Mouse (Mus musculus) limb, embryonic 11.5 days (tissue): ENCODE measurements at regions not wholly inside any gene's neighbourhood (a gene's known extent, or its start where the extent isn't known, plus 50 kb on each side); places are given as distances from the start of the nearest gene placed in this dataset.

Experiments used
- ATAC-seq: fragments of 200-750 bp; cut with Nextera tagmentation; 2 replicates; pipeline ENCODE4 v1.8.0; 2017; ENCODE audit warnings: low read depth; ENCODE audit not compliant: insufficient number of reproducible peaks, low FRiP score, low TSS enrichment
- DNase-seq: peaks from one replicate; pipeline ENCODE4 v3.0.0-alpha.2; 2015; ENCODE audit warnings: low spot score
- H3K27ac ChIP-seq: fragments of 300-500 bp; sonication (generic); replicated peaks from 2 replicates; pipeline ENCODE4 v1.5.1; 2014; ENCODE audit warnings: low read depth, mild to moderate bottlenecking, low read length
- H3K27me3 ChIP-seq: fragments of 300-500 bp; sonication (generic); 2 replicates; pipeline ENCODE4 v1.6.1; 2014; ENCODE audit warnings: mild to moderate bottlenecking, low read length, mixed read lengths; ENCODE audit not compliant: control insufficient read depth, insufficient read depth
- H3K36me3 ChIP-seq: fragments of 300-500 bp; sonication (generic); 2 replicates; pipeline ENCODE4 v1.6.1; 2014; ENCODE audit warnings: mild to moderate bottlenecking, low read length, moderate library complexity, mixed read lengths; ENCODE audit not compliant: control insufficient read depth, insufficient read depth
- H3K4me1 ChIP-seq: fragments of 300-500 bp; sonication (generic); 2 replicates; pipeline ENCODE4 v1.6.1; 2014; ENCODE audit warnings: low read length, mixed read lengths; ENCODE audit not compliant: control insufficient read depth, insufficient read depth
- H3K4me2 ChIP-seq: fragments of 300-500 bp; sonication (generic); 2 replicates; pipeline ENCODE4 v1.6.1; 2014; ENCODE audit warnings: low read depth, mild to moderate bottlenecking, moderate library complexity; ENCODE audit not compliant: severe bottlenecking
- H3K4me3 ChIP-seq: fragments of 300-500 bp; sonication (generic); 2 replicates; pipeline ENCODE4 v1.5.1; 2014; ENCODE audit warnings: low read depth, low read length
- H3K9ac ChIP-seq: fragments of 300-500 bp; sonication (generic); 2 replicates; pipeline ENCODE4 v1.6.1; 2014; ENCODE audit warnings: mild to moderate bottlenecking, low read length
- H3K9me3 ChIP-seq: fragments of 300-500 bp; sonication (generic); 2 replicates; pipeline ENCODE4 v1.6.1; 2016; ENCODE audit warnings: low read length; ENCODE audit not compliant: control insufficient read depth
- WGBS: fragments of 180-500 bp; shearing (Covaris S2); extraction: QIAGEN DNeasy Blood & Tissue Kit; methylation state at CpG from one replicate; pipeline ENCODE4 v1.1.7; 2014; 5-methylcytosine and 5-hydroxymethylcytosine counted together

GRCm38 (mm10) chr8:30906044-30906695 is 2522.3 kb upstream of the 5930422O12Rik start:
- DNase-seq: no peak
- no peak for ATAC-seq

GRCm38 (mm10) chr8:30913664-30914063 is 2514.8 kb upstream of the 5930422O12Rik start:
- WGBS: 90% methylated on average over 5 of the region's 5 CpGs
- H3K4me3 ChIP-seq: no peak overlapping the region
- no peaks in the 10 kb centered on the region for H3K9me3 ChIP-seq
- 0 out of 2 replicates have a peak, but pooled peaks cover 7% of the 10 kb centered on the region for H3K4me1 ChIP-seq
- no peak for ATAC-seq
- no peak overlapping the region for H3K4me2 ChIP-seq
- no peaks in the 10 kb centered on the region for H3K27me3 ChIP-seq
- no peak for DNase-seq
- H3K36me3 ChIP-seq: no peaks in the 10 kb centered on the region
- H3K27ac ChIP-seq: no peak overlapping the region
- no peak overlapping the region for H3K9ac ChIP-seq

More at GRCm38 (mm10) chr8:30906044-30906695, 2522.3 kb upstream of the 5930422O12Rik start:
- Histone ChIP-seq H3K27me3 (no peaks in the 10 kb centered on the region), H3K4me1 (no peaks in the 10 kb centered on the region), H3K9me3 (no peaks in the 10 kb centered on the region), H3K36me3 (no peaks in the 10 kb centered on the region), H3K9ac (no peak overlapping the region), H3K27ac (no peak overlapping the region), H3K4me2 (no peak overlapping the region), H3K4me3 (no peak overlapping the region)
- WGBS: 90% methylated on average over 11 of the region's 11 CpGs

DNA sequence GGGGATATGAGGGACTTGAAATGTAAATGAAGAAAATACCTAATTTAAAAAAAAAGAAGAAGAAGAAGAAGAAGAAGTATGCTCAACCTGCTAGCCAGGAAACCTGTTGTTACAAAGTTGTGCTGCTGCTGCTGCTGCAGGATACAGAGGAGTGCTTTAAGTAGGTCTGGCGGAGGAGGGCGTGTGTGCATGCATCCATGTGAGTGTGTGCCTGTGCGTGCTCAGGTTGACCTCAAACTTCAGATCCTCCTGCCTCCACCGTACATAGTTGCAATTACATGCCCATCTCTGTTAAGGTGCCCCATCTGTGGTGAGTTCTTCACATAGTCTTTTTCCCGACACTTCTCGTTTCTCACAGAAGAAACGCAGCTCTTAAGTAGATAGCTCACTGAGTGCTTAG is 2513.4 kb upstream of the 5930422O12Rik start:
- Histone ChIP-seq H3K36me3 (no peaks in the 10 kb centered on the region), H3K4me1 (0 out of 2 replicates have a peak, but pooled peaks cover 7% of the 10 kb centered on the region), H3K4me2 (no peak overlapping the region), H3K27me3 (no peaks in the 10 kb centered on the region), H3K9ac (no peak overlapping the region), H3K27ac (no peak overlapping the region), H3K4me3 (no peak overlapping the region), H3K9me3 (no peaks in the 10 kb centered on the region)
- DNase-seq: peak; percentile 23
- 63% methylated on average over 7 of the region's 7 CpGs for WGBS
- no peak for ATAC-seq

DNA sequence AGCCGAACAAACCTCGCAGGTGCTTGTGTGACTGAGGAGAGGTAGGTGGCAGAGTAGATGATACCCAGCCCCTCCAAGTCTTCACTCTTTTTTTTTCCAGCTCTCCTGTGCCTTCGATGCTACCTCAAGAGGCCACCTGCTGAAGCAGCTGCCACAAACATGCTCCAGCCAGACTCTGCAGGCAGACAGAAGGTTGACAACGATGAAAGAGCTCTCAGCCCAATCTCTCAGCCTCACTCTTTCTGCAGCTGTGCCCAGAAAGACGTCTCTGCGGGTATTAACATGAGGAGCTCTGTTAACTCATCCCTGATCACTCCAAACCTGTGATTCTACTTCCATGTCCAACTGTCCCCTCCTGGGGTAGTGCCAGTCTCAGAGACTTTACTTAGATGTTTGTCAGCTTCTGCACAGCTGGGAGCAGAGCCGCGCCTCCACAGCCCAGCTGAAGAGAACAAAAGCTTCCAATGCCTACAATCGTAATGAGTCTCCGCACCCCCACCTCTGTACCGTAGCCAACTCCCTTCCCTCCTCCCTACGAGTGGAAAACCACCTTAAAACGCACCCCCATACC is 2512.8 kb upstream of the 5930422O12Rik start:
- Histone ChIP-seq H3K27me3 (no peaks in the 10 kb centered on the region), H3K4me3 (peak overlapping the region; percentile 20), H3K36me3 (no peaks in the 10 kb centered on the region), H3K4me2 (peak overlapping the region; percentile 55), H3K9me3 (no peaks in the 10 kb centered on the region), H3K9ac (peak overlapping the region; percentile 68), H3K4me1 (0 out of 2 replicates have a peak, but pooled peaks cover 7% of the 10 kb centered on the region), H3K27ac (no peak overlapping the region)
- ATAC-seq (peak; percentile 69; the same call in 1 of the 2 replicates), DNase-seq (peak; percentile 56)
- 11% methylated on average over 13 of the region's 13 CpGs for WGBS

DNA sequence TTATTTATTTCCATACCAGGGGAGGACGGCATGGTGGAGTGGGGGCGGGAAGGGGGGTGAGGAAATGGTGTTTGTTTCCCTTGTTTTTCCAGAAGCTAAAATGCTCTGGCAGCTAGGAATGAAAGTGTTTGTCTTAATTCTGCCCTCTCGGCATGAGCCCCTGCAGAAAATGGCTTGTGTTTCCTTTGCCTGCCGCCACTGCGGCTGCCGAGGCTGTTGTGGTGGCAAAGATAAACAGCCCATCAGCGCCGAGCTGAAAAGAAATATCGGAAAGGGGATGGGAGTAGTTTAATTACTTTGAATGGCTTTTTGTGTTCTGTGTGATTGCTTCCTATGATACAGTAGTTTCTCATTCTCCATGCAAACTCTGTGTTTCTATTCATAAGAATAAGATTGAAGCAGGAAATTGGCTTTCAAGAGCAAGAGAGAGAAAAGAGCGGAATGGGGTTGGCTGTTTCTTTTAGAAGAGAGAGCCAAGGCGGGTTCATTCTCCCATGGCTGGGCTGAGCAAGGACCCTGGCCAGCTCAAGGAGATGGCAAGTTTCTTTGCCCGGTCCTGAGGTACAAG is 2512.2 kb upstream of the 5930422O12Rik start:
- 12% methylated on average over 12 of the region's 12 CpGs for WGBS
- no peak overlapping the region for H3K27ac ChIP-seq
- ATAC-seq: no peak; the same call in 1 of the 2 replicates

DNA sequence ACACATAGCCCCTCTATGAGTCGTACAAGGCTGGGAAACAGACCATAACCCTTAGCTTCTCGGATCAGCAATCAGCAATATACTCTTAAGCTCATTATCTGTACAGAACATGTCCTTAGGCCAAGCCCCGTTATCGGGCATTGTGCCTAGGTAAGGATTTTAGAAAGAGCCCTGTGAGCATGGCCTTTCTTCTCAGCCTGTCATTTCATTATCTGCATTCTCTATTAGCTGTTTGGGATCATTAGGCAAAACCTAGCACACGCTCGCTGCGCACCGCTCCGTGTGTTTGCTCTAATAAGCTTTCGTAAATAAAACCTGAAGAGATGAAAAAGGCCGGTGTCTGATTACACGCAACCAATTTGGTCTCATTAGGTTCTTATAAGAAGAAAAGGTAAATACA is 2507.1 kb upstream of the 5930422O12Rik start:
- Histone ChIP-seq H3K36me3 (no peaks in the 10 kb centered on the region), H3K27ac (no peak overlapping the region), H3K9me3 (no peaks in the 10 kb centered on the region), H3K4me3 (no peak overlapping the region), H3K27me3 (no peaks in the 10 kb centered on the region), H3K9ac (no peak overlapping the region), H3K4me1 (0 out of 2 replicates have a peak, but pooled peaks cover 1% of the 10 kb centered on the region), H3K4me2 (no peak overlapping the region)
- DNase-seq: no peak
- ATAC-seq: no peak
- 71% methylated on average over 12 of the region's 12 CpGs for WGBS

More for the DNA sequence above, 2512.2 kb upstream of the 5930422O12Rik start:
- Histone ChIP-seq H3K36me3 (no peaks in the 10 kb centered on the region), H3K9ac (peak overlapping the region; percentile 68), H3K9me3 (no peaks in the 10 kb centered on the region), H3K4me2 (peak overlapping the region; percentile 55), H3K4me1 (0 out of 2 replicates have a peak, but pooled peaks cover 7% of the 10 kb centered on the region), H3K4me3 (peak overlapping the region; percentile 20), H3K27me3 (no peaks in the 10 kb centered on the region)
- DNase-seq: peak; percentile 57

DNA sequence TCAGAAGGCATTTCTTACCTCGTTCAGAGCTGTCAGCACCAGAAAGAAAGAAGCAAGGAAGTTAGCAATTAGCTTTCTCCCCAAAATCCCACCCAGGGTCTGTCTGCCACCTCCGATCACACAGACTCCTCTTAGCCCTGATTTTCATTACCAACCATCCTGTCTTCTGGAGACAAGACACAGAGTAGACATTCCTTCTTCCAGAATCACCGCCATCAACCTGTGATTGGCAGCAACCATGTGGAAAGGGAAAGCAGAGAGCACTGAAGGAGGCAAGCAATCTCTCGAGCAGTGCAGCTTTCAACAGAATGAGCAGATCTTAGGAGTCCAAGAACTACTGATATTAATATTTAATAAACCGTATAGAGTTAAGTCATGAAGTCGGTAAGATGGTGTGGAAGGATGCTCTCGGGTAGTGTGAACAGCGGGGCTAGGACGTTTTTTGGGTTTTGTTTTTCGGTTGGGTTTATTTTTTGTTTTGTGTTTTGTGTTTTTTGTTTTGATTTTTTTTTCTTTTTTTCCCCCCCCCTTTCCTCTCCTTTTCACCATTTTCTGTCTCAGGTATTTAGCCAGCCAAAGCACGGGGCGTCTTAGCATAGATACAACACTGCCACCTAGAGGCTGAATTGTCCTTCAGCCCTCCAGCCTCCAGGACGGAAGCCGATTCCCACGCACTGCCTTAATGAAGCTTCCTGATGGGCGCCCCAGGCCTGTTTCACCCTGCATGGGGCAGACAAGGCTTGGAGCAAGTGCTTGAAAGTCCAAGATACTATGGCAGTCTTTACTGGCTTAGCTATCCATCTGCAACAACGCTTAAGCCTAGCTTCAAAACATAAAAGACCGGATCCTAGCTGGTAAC is 2505.0 kb upstream of the 5930422O12Rik start:
- Histone ChIP-seq H3K36me3 (no peaks in the 10 kb centered on the region), H3K4me3 (no peak overlapping the region), H3K9ac (no peak overlapping the region), H3K4me2 (no peak overlapping the region), H3K27me3 (no peaks in the 10 kb centered on the region), H3K9me3 (no peaks in the 10 kb centered on the region), H3K27ac (no peak overlapping the region), H3K4me1 (no peaks in the 10 kb centered on the region)
- 40% methylated on average over 18 of the region's 18 CpGs for WGBS
- ATAC-seq (peak; percentile 86; the same call in 1 of the 2 replicates), DNase-seq (peak; percentile 82)

DNA sequence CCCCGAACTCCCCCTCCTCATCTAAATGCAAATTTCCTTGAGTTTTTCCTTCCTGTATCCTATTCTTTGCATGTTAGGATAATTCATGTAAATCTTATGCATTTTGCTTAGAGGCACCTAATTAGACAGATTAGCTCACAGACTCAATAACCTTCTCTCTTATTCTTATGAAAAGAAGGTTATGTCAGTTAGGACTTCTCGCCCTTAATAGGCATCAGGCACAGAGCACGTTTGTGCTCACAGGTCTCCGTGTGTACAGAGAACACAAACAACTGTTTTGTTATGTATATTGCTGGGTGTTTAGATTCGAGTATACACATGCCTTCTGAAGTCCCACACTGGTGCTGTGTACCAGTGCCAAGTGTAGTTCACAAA is 2504.4 kb upstream of the 5930422O12Rik start:
- no peak overlapping the region for H3K9ac ChIP-seq
- no peak for ATAC-seq
- H3K36me3 ChIP-seq: no peaks in the 10 kb centered on the region
- 39% methylated on average over 5 of the region's 5 CpGs for WGBS
- H3K4me3 ChIP-seq: no peak overlapping the region
- H3K9me3 ChIP-seq: no peaks in the 10 kb centered on the region
- no peaks in the 10 kb centered on the region for H3K4me1 ChIP-seq
- no peaks in the 10 kb centered on the region for H3K27me3 ChIP-seq
- H3K27ac ChIP-seq: no peak overlapping the region
- H3K4me2 ChIP-seq: no peak overlapping the region
- DNase-seq: no peak
